Mouse (Mus musculus): ENCODE results near the gene Smpd2.

DNA sequence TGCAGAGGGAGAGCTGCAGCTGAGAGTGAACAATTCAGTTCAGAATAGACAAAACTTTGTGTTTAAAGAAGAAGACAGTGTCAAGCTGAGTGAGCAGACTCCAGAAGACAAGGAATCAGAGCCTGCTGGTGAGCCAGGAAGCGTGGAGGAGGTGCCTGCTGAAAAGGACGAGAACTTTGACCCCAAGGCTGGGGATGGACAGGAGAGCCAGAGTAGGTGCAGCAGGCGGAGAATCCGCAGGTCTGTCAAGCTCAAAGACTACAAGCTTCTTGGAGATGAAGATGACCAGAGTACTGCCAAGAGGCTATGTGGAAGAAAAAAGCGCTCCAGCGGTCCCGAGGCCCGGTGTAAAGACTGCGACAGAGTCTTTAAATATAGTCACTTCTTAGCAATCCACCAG is 38.5 kb downstream of the Smpd2 start:
- TF ChIP-seq GATA1 (IDR thresholded peaks at IDR 0.05; ENCODE audit: borderline replicate concordance, low read length): no peak
- TF ChIP-seq POLR2AphosphoS5 (IDR thresholded peaks at IDR 0.05; ENCODE audit: insufficient replicate concordance, low read depth, low read length): no peak
- TF ChIP-seq CTCF (IDR thresholded peaks at IDR 0.05; ENCODE audit: low read depth, low read length): no peak
- no peak for TF ChIP-seq GATA2 (IDR thresholded peaks at IDR 0.05; ENCODE audit: borderline replicate concordance, low read depth, low read length)
- no peak for TF ChIP-seq TAL1 (conservative IDR thresholded peaks at IDR 0.05; ENCODE audit: low read depth, low read length)
